Mouse (Mus musculus): ENCODE measurements around the gene Gstm5. TPM values are rescaled to one million over a fixed set of nuclear protein-coding genes. Genes with fewer than 3 reads are reported as not detected.
A peak's percentile ranks its signal among the peaks of the same experiment; 100 is the strongest.

The Gstm5 gene
- polyA plus RNA-seq, 1 experiment, result 24.6 TPM

DNA sequence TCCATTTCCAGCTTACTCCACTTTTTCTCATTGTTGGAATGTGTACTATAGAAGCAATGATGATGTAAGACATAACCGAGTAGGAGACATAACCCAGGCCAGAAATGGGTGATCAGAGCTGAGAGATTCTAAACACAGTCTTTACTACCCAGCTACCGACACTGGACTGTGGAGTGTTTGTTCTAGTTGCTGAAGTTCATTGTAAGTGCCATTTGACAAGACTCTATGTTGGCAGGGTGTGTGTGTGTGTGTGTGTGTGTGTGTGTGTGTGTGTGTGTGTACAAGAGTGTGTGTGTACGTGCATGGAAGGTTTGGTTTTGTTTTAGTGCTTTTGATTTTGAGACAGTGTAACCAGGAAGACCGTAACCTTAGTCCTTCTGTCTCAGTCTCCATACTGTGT, 34.1 kb downstream of the Gstm5 start:
- Histone ChIP-seq H3K4me1 (ENCODE audit: control insufficient read depth, insufficient read depth, low read length) (no peaks in the 10 kb centered on the region), H3K4me3 (ENCODE audit: insufficient read depth, low read length) (no peak overlapping the region), H3K27ac (ENCODE audit: insufficient read depth, low read depth, low read length) (no peak overlapping the region)
- TF ChIP-seq POLR2A (IDR thresholded peaks at IDR 0.05; ENCODE audit: borderline replicate concordance, low read depth, low read length) (no peak), CTCF (IDR thresholded peaks at IDR 0.05; ENCODE audit: low read depth, low read length) (no peak)

DNA sequence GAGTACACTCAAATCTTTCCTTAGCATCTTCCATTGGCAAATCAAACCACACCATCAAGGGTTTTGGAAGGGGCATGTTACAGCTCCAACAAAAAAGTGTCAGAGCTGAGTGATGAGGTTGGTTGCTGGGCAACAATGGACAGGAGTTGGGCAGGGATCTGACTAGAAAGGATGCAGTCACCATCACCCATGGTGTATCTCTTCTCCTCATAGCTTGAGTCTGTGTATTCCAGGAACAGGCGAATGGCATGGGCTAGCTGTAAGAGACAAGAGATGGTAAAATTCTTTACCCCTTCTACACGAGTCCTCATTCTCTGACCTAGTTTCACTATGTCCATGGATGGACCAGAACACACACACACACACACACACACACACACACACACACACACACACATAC, 35.5 kb downstream of the Gstm5 start:
- no peak overlapping the region for H3K4me3 ChIP-seq (ENCODE audit: insufficient read depth, low read length)
- H3K27ac ChIP-seq (ENCODE audit: insufficient read depth, low read depth, low read length), result no peak overlapping the region
- TF ChIP-seq POLR2A (IDR thresholded peaks at IDR 0.05; ENCODE audit: borderline replicate concordance, low read depth, low read length) (no peak), CTCF (IDR thresholded peaks at IDR 0.05; ENCODE audit: low read depth, low read length) (no peak)
- H3K4me1 ChIP-seq (ENCODE audit: control insufficient read depth, insufficient read depth, low read length), result no peaks in the 10 kb centered on the region

DNA sequence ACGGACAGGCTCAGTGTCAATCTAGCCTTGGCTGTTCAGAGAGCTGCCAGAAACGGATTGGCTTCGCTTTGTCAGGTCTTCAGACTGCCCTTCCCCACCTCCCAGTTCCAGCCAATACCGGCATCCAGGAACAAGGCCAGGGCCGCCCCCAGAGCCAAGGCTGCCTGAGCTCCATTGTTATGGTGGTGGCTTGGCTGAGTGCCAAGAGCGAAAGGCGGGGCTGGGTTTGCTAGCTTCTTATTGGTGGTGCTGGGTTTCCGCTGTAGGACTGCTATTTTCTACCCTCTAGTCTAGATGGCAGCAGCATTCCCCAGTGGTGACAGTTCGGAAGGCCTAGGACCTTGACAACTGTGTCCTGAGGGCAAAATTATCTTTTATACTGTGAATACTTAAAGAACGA, 36.0 kb downstream of the Gstm5 start, which contains the start of gene Gstm7:
Gstm7 (minus strand) TSS at position 148 of the 400 bp plus-strand sequence.
- H3K4me3 ChIP-seq (ENCODE audit: insufficient read depth, low read length), result no peak within 1 kb of the TSS
- no peak within 1 kb of the TSS for H3K27ac ChIP-seq (ENCODE audit: insufficient read depth, low read depth, low read length)

DNA sequence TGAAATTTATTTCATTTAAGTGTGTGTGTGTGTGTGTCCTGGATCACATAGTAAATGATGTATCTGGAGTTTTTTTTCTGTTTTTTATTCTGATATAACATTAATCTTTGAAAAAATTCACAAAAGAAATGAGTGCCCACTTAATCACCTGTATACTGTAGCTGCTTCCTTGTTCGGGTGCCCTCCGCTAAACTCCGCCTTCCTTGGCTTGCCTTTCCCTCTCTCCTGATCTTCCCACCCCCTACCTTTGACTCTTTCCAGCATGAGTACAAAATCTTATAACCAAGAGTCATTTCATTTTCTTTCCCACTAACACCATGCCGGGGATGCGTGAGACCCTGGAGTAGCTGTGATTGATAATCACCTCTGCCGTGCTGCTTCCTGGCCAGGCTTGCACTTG, 36.5 kb downstream of the Gstm5 start:
- H3K27ac ChIP-seq (ENCODE audit: insufficient read depth, low read depth, low read length), result no peak overlapping the region
- no peak overlapping the region for H3K4me3 ChIP-seq (ENCODE audit: insufficient read depth, low read length)
- no peak for TF ChIP-seq POLR2A (IDR thresholded peaks at IDR 0.05; ENCODE audit: borderline replicate concordance, low read depth, low read length)
- TF ChIP-seq CTCF (IDR thresholded peaks at IDR 0.05; ENCODE audit: low read depth, low read length), result no peak
- no peaks in the 10 kb centered on the region for H3K4me1 ChIP-seq (ENCODE audit: control insufficient read depth, insufficient read depth, low read length)

More for the DNA sequence above, 36.0 kb downstream of the Gstm5 start, which contains the start of gene Gstm7:
- TF ChIP-seq CTCF (IDR thresholded peaks at IDR 0.05; ENCODE audit: low read depth, low read length) (no peak), POLR2A (IDR thresholded peaks at IDR 0.05; ENCODE audit: borderline replicate concordance, low read depth, low read length) (no peak)
- no peaks in the 10 kb centered on the region for H3K4me1 ChIP-seq (ENCODE audit: control insufficient read depth, insufficient read depth, low read length)

DNA sequence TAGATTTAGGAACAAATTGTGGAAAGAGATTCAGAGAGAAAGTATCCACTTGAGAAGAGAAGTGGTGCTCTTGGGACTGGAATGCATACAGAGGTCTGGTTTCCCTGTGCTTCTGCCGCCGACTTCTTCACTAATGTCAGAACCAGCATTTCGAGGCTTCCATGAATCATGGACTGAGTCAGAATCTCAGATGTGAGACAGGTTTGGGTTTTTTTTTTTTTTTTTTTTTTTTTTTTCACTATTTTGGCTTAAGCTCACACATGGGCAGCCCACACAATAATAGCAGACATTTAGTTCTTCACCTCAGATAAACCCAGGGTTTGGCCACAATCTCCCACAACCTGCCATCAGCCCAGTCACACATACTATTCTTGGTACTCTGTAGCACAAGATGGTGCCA, 39.6 kb downstream of the Gstm5 start:
- TF ChIP-seq CTCF (IDR thresholded peaks at IDR 0.05; ENCODE audit: low read depth, low read length) (no peak), POLR2A (IDR thresholded peaks at IDR 0.05; ENCODE audit: borderline replicate concordance, low read depth, low read length) (no peak)
- no peak overlapping the region for H3K4me3 ChIP-seq (ENCODE audit: insufficient read depth, low read length)
- peaks cover 14% of the 10 kb centered on the region for H3K4me1 ChIP-seq (ENCODE audit: control insufficient read depth, insufficient read depth, low read length)
- no peak overlapping the region for H3K27ac ChIP-seq (ENCODE audit: insufficient read depth, low read depth, low read length)

DNA sequence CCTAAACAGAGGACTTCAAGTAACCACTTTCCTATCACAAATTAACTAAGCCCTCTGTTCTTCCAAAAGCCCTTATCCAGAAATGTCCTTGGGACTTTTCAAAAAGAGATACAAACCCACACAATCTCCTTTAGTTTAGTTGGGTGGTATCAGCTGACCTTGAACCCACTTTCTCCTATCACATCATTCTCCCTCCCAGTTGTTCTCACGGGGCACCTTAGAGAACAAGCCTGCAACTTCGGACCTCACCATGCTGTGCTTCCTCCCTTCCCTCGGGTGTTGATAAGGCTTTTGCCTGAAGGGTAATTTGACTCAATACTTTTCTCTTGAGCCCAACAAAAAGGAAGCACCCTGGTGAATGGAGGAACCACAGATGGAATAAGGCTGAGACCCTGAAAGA, 40.3 kb downstream of the Gstm5 start:
- TF ChIP-seq CTCF (IDR thresholded peaks at IDR 0.05; ENCODE audit: low read depth, low read length) (no peak), POLR2A (IDR thresholded peaks at IDR 0.05; ENCODE audit: borderline replicate concordance, low read depth, low read length) (no peak)

DNA sequence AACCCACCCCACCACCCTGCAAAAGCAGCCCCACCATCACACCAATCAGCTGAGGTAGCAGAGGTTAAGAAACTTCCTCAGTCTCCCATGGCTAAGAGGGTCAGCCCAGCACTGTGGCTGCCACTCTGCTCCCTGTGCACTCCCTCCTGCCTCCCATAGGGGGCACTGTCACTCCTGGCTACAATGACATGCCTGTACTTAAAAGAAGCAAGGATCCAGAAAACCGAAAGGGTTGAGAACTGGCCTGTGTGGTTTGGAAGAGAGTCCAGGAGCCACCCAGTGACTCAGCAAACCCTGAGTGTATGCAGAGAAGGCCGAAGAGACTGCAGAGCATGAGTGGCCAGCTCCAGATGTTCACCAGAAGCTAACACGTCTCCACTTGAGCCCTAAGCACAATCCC, 43.8 kb downstream of the Gstm5 start:
- Histone ChIP-seq H3K27ac (ENCODE audit: insufficient read depth, low read depth, low read length) (peak overlapping the region; percentile 57), H3K4me3 (ENCODE audit: insufficient read depth, low read length) (no peak overlapping the region), H3K4me1 (ENCODE audit: control insufficient read depth, insufficient read depth, low read length) (peaks cover 16% of the 10 kb centered on the region)
- peak; percentile 76 for TF ChIP-seq CTCF (IDR thresholded peaks at IDR 0.05; ENCODE audit: low read depth, low read length)
- TF ChIP-seq POLR2A (IDR thresholded peaks at IDR 0.05; ENCODE audit: borderline replicate concordance, low read depth, low read length), result no peak

More for the DNA sequence above, 40.3 kb downstream of the Gstm5 start:
- Histone ChIP-seq H3K27ac (ENCODE audit: insufficient read depth, low read depth, low read length) (no peak overlapping the region), H3K4me1 (ENCODE audit: control insufficient read depth, insufficient read depth, low read length) (peaks cover 16% of the 10 kb centered on the region), H3K4me3 (ENCODE audit: insufficient read depth, low read length) (no peak overlapping the region)

DNA sequence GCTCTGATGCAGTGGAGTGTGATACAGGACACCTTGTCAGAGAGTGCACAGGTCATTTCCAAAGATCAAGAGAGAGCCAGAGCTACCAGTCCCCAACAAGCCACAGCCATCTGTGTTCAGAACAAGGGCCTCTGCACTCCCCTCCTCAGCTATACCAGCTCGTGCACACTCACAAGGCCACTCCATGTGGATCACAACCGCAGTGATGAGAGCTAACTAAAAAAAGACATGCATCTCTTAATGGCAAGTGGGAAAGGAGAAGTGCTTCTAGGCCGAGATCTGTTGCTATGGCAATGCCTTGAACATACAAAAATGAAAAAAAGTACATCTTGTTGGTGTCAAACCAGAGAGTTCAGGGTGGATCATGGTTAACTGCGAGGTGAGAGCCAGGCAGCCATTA, 44.2 kb downstream of the Gstm5 start:
- Histone ChIP-seq H3K4me3 (ENCODE audit: insufficient read depth, low read length) (no peak overlapping the region), H3K27ac (ENCODE audit: insufficient read depth, low read depth, low read length) (peak overlapping the region; percentile 57)
- TF ChIP-seq POLR2A (IDR thresholded peaks at IDR 0.05; ENCODE audit: borderline replicate concordance, low read depth, low read length), result no peak
- TF ChIP-seq CTCF (IDR thresholded peaks at IDR 0.05; ENCODE audit: low read depth, low read length), result no peak

DNA sequence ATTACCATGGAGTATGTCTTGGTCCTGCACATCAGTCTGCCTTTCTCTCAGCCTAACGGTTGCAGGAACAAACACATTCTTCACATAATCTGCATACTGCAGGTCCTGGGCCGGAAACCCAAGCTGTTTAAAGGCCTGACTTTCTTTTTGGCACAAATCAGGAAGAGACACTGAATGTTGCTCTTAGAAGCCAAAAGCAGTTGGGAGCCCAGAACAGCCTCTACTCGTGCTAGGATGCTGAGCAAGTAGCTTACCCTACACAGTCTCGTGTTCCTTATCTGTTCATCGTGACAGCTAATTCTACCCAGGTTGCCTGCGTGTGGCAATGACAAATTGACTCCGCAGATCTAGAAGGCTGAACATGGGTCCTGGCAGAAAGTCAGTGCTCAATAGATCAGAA, 44.9 kb downstream of the Gstm5 start:
- TF ChIP-seq POLR2A (IDR thresholded peaks at IDR 0.05; ENCODE audit: borderline replicate concordance, low read depth, low read length), result no peak
- TF ChIP-seq CTCF (IDR thresholded peaks at IDR 0.05; ENCODE audit: low read depth, low read length), result no peak

More for the DNA sequence above, 44.2 kb downstream of the Gstm5 start:
- peaks cover 16% of the 10 kb centered on the region for H3K4me1 ChIP-seq (ENCODE audit: control insufficient read depth, insufficient read depth, low read length)

DNA sequence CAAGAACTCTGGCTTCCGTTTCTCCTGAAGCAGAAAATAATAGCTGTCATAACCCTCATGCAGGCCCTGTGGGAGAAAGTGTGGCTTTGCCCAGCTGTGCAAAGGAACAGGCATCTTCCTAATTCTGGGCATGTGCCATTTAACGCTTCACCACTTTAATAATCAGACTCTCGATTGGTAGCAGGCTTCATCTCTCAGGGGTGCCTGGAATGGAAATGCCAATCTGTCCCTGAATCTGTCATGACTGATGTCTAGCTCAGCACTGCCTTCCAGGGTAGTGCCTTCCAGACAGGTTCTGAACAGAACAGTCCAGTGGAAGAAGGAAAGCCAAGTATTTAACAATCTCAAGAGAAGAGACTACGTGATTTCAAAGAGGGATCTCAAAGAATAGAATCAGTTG, 45.6 kb downstream of the Gstm5 start:
- TF ChIP-seq POLR2A (IDR thresholded peaks at IDR 0.05; ENCODE audit: borderline replicate concordance, low read depth, low read length) (no peak), CTCF (IDR thresholded peaks at IDR 0.05; ENCODE audit: low read depth, low read length) (no peak)
- Histone ChIP-seq H3K27ac (ENCODE audit: insufficient read depth, low read depth, low read length) (no peak overlapping the region), H3K4me3 (ENCODE audit: insufficient read depth, low read length) (no peak overlapping the region), H3K4me1 (ENCODE audit: control insufficient read depth, insufficient read depth, low read length) (peaks cover 16% of the 10 kb centered on the region)

More for the DNA sequence above, 44.9 kb downstream of the Gstm5 start:
- Histone ChIP-seq H3K4me3 (ENCODE audit: insufficient read depth, low read length) (no peak overlapping the region), H3K4me1 (ENCODE audit: control insufficient read depth, insufficient read depth, low read length) (peaks cover 16% of the 10 kb centered on the region), H3K27ac (ENCODE audit: insufficient read depth, low read depth, low read length) (no peak overlapping the region)
